Mouse (Mus musculus): ENCODE results near the gene Olfr643.
"Not testable (repeated sequence)": the region's sequence is repeated elsewhere in the genome, so short reads cannot be mapped to it uniquely, and the experiment has no call there.

Gene Olfr643

DNA sequence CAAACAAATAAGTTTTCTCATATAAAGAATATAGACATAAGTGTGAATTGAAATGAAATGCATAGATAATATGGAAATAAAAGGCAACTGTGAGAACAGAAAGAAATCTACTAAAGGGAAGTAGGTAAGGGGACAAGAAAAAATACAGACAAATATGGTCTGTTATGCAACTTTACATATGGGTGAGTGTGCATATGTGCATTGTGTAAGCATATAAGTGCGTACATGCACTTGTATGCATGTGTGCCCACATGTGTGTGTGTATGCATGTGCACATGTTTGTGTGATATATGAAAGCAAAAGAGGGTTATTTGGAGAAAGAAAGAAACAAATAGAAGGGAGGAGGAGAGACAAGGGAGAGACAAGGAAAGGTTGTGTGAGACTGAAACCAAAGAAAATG lies 118.3 kb downstream of the Olfr643 start:
- no peak for DNase-seq (ENCODE audit: low spot score)

DNA sequence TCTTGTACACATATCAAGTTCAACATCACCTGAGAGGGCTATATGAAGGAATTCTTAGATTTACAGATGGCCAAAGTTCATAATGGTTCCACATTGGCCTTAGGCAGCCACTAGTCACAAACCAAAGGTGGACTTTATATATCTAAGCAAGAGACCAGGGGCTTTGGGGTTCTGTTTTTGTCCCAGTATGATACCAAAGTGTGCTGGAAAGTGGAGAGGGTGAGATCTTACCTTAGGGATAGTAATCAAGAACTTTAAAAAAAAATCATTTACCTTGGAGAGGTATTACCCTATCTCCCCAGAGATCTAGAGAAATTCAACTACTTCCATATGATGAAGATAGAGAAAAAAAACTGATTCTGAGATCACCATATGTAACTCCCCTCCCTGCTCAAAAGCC lies 120.0 kb downstream of the Olfr643 start, which contains the start of gene Olfr639:
Gene Olfr639, minus strand, starts transcription at position 101 of the 400 bp plus-strand sequence.
- no peak for DNase-seq (ENCODE audit: low spot score)

DNA sequence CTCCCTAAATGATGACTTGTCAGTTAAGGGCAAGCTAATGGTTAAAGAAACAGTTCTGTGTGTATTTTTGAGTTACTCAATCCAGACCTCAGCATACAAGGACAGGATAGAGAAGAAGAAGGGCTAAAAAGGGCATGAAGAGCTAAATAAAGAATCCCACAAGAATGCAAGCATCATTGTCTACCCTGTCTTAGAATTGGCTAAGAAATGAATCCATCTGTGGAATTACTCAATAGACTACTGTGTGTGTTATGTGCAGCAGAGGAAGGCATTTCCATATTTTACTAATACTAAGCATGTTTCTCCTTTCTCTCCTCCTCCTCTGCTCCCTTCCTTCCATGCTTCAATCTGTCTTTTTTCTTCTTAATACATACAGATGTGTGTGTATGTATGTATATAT lies 138.1 kb downstream of the Olfr643 start:
- no peak for DNase-seq (ENCODE audit: low spot score)

DNA sequence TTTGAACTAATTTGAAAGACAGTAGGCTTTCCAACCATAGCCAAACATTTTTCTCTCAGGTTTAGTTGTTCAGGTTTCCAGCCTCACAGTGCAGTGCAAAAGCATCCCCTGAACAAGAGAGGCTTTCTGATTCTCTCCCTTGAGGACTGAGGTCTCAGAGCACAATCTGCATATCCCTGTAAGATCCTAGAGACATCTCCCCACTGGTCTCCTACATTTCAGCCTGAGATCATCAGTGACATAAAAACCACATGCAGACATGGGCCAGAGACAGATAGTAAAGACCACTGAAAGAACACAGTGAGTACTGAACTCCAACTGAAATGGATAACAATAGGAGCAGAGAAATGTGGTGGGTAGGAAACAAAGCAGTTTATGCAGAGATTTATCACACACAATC lies 138.8 kb downstream of the Olfr643 start, which contains the start of gene Olfr638:
Gene Olfr638, plus strand, starts transcription at position 301 of the 400 bp plus-strand sequence.
- DNase-seq (ENCODE audit: low spot score) = no peak

DNA sequence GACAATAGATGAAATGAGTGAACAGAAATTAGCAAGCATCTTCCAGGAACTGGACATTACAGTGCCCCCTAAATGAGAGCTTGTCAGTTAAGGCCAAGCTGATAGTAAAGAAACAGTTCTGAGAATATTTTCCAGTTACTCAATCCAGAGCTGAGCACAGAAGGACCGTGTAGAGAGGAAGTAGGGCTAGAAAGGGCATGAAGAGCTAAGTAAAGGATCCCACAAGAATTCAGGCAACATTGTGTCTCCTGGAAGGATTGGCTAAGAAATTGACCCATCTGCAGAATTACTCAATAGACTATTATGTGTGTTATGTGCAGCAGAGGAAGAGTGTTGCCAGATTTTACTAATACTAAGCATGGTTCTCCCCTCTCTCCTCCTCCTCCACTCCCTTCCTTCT lies 165.4 kb downstream of the Olfr643 start:
- DNase-seq (ENCODE audit: low spot score) = no peak

DNA sequence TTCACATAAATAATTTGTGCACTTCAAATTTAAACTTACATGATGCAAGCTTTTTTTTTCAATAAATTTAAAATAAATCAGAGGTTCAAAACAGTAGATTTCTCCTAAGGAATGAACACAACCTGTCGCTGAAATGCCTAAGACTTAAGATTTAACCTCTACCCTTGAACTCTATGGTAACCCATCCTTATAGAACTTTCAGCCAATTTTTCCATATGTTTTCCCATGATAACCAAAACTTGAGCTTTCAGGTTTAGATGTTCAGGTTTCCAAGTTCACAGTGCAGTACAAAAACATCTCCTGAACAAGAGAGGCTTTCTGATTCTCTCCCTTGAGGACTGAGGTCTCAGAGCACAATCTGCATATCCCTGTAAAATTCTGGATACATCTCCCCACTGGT lies 166.4 kb downstream of the Olfr643 start, which contains the start of gene Olfr635:
Gene Olfr635, plus strand, starts transcription at position 301 of the 400 bp plus-strand sequence.
- no peak for DNase-seq (ENCODE audit: low spot score)

DNA sequence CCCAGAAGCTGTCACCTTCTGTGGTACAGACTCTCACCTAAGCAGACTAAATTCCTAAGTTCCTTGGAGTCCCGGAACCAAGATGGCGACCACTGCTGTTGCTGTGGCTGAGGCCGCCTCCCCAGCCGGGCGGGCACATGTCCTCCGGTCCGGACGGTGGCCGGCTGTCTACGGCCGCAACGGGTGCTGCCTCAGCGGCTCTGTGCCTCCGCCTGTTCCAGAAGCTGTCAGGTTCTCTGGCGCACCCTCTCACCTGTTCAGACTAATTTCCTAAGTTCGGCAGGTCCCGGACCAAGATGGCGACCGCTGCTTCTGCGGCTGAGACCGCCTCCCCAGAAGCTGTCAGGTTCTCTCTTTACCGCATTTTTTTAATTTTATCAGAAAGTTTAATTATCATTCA lies 170.3 kb downstream of the Olfr643 start:
- DNase-seq (ENCODE audit: low spot score) = not testable (repeated sequence)
